9 mouse cellular contexts compared by ENCODE assay signal in the genomic region with DNA sequence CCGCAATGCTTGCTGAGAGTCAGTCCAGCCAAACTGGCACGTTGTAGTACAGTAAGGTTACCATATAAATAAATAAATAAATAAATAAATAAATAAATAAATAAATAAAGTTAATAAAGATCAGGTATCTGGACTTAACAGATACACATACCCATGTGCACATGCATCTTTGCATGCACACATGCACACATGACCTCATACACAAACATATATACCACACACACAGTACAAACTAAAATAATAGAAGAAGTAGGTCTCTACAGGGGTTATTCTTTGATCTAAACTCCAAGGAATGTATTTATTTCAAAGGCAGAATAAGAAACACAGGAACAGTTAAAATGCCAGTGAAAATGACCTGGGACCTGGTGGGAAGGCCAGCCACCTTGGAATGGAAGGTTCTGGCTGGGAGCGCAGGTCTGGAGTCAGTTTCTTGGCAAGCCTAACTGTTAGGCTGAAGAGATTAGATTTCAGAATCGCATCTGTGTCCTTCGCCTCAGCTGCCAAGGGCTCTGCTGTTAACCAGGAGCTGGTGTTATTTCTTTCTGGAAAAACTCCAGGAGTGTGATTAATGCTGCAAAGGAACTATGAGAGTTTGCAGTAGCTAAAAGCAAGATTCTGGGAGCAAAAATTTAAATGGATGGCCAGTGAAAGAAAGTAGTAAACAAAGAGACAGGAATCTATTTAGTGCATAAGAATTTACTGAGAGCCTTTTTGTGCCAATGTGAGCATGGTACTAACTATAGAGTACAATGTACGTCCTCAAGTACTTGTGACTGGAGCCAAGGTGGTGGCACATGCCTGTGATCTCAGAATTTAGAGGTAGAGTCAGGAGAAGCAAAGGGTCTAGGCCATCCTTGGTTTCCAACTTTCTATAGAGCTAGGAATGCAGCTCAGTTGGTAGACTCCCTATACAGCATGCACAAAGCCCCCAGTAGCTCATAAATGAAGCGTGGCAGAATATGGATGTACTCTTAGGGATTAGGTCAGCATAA. TPM values are rescaled to one million over a fixed set of nuclear protein-coding genes. Genes with fewer than 3 reads are reported as not detected.
DNase-seq lines count a peak whose midpoint lies in the region; ATAC-seq and TF ChIP-seq lines count a peak whose summit lies in the region.
"Had no signal": no experiment of that assay in that cellular context is flagged by ENCODE, and none has a peak within 500 bp of the region (broad histone marks: within the 10 kb centered on the region; RNA-seq: fewer than 3 reads in every experiment).

No protein-coding gene starts in this region.

- peak overlapping the region; percentile 14; the same call in 1 of the 2 replicates for H3K27ac ChIP-seq in forebrain, embryonic 14.5 days (ENCODE audit: low read depth, low read length)
- H3K27ac ChIP-seq in forebrain, embryonic 12.5 days: no peak overlapping the region
- H3K27ac ChIP-seq in heart, postnatal 0 days (ENCODE audit: low read depth): peak overlapping the region; percentile 81

- H3K4me2 ChIP-seq in forebrain, embryonic 14.5 days (ENCODE audit: low read length): no peak overlapping the region
- H3K4me2 ChIP-seq in forebrain, embryonic 12.5 days: no peak overlapping the region
- no peak overlapping the region for H3K4me2 ChIP-seq in heart, postnatal 0 days (ENCODE audit: low read depth, low read length)

- no peak for TF ChIP-seq CTCF in heart, postnatal 0 days (IDR thresholded peaks at IDR 0.05; ENCODE audit: low read depth)

- no peaks in the 10 kb centered on the region for H3K36me3 ChIP-seq in forebrain, embryonic 14.5 days (ENCODE audit: control insufficient read depth, insufficient read depth, low read length)
- no peaks in the 10 kb centered on the region for H3K36me3 ChIP-seq in forebrain, embryonic 12.5 days (replicated peaks)
- H3K36me3 ChIP-seq in heart, postnatal 0 days (replicated peaks; ENCODE audit: control insufficient read depth, insufficient read depth, low read length): no peaks in the 10 kb centered on the region

- peak; percentile 79 for DNase-seq in forebrain, embryonic 14.5 days (ENCODE audit: low spot score)
- peak; percentile 12 for DNase-seq in right cerebral cortex, adult 18-20 months
- no peak for DNase-seq in right cerebral cortex, postnatal 25 days
- DNase-seq in heart, postnatal 0 days (ENCODE audit: low spot score): peak; percentile 73
- DNase-seq in telencephalon, adult 2 months (ENCODE audit: low read depth, low spot score): peak; percentile 44
- DNase-seq in spleen, adult 18-20 months: no peak

- H3K9me3 ChIP-seq in forebrain, embryonic 14.5 days (replicated peaks; ENCODE audit: control insufficient read depth, low read length): no peaks in the 10 kb centered on the region
- no peaks in the 10 kb centered on the region for H3K9me3 ChIP-seq in forebrain, embryonic 12.5 days
- H3K9me3 ChIP-seq in heart, postnatal 0 days (replicated peaks; ENCODE audit: control insufficient read depth, low read length): no peaks in the 10 kb centered on the region

- no peaks in the 10 kb centered on the region; the same call in 1 of the 2 replicates for H3K4me1 ChIP-seq in forebrain, embryonic 14.5 days (ENCODE audit: control insufficient read depth, insufficient read depth, low read length)
- H3K4me1 ChIP-seq in forebrain, embryonic 12.5 days: no peaks in the 10 kb centered on the region
- H3K4me1 ChIP-seq in heart, postnatal 0 days (ENCODE audit: control insufficient read depth, insufficient read depth): peaks cover 8% of the 10 kb centered on the region; the same call in 1 of the 2 replicates

- no peak overlapping the region for H3K9ac ChIP-seq in forebrain, embryonic 14.5 days (ENCODE audit: low read length)
- H3K9ac ChIP-seq in forebrain, embryonic 12.5 days: no peak overlapping the region
- no peak overlapping the region for H3K9ac ChIP-seq in heart, postnatal 0 days (replicated peaks; ENCODE audit: low read depth, low read length)

- 0 out of 2 replicates have a peak, but pooled peaks have one; percentile 49 for TF ChIP-seq EP300 in heart, postnatal 0 days (IDR thresholded peaks at IDR 0.05; ENCODE audit: low read depth)

- 67% methylated on average over 7 of the region's 7 CpGs for WGBS in forebrain, embryonic 14.5 days
- WGBS in forebrain, embryonic 12.5 days: 86% methylated on average over 7 of the region's 7 CpGs
- WGBS in heart, postnatal 0 days: 41% methylated on average over 7 of the region's 7 CpGs

- H3K4me3 ChIP-seq in forebrain, embryonic 14.5 days (ENCODE audit: low read depth, low read length): no peak overlapping the region
- no peak overlapping the region for H3K4me3 ChIP-seq in forebrain, embryonic 12.5 days (replicated peaks)
- H3K4me3 ChIP-seq in heart, postnatal 0 days (ENCODE audit: low read depth, low read length): no peak overlapping the region

- no peaks in the 10 kb centered on the region for H3K27me3 ChIP-seq in forebrain, embryonic 14.5 days (replicated peaks; ENCODE audit: control insufficient read depth, insufficient read depth, low read length)
- H3K27me3 ChIP-seq in forebrain, embryonic 12.5 days: no peaks in the 10 kb centered on the region
- no peaks in the 10 kb centered on the region for H3K27me3 ChIP-seq in heart, postnatal 0 days (ENCODE audit: control insufficient read depth, insufficient read depth, low read length)
- H3K27me3 ChIP-seq: CH12.LX had no signal

- ATAC-seq in forebrain, embryonic 14.5 days: peak; percentile 40; the same call in 1 of the 2 replicates
- ATAC-seq in forebrain, embryonic 12.5 days (ENCODE audit: low FRiP score): no peak
- peak; percentile 83 for ATAC-seq in heart, postnatal 0 days (ENCODE audit: insufficient read depth, low read depth)
- ATAC-seq in erythroid progenitor cell, adult 5-6 weeks (replicated peaks; ENCODE audit: low FRiP score, poor library complexity, severe bottlenecking): no peak

RNA-seq across cellular contexts. Expression of a gene that starts 18.1 kb away (rescaled TPM):
- 28.9 and 31.0 TPM in 2 replicates for polyA plus RNA-seq in forebrain, embryonic 14.5 days (2014; fragmentation: Nextera tagmentation; extraction: Ambion mirVana)
- 22.5 and 22.6 TPM in 2 replicates for polyA plus RNA-seq in forebrain, embryonic 12.5 days (2016; fragmentation: Nextera tagmentation; extraction: Ambion mirVana)
- 67.3 and 78.8 TPM in 2 replicates for total RNA-seq in heart, postnatal 0 days (2014; rRNA removed; ENCODE audit: low replicate concordance)
- 80.8 and 99.2 TPM in 2 replicates for polyA plus RNA-seq in heart, postnatal 0 days (2015; fragmentation: Nextera tagmentation; extraction: Ambion mirVana)
- total RNA-seq in erythroid progenitor cell, adult 5-6 weeks (2015; ENCODE audit: low replicate concordance): 9.4 and 11.3 TPM in 2 replicates
- total RNA-seq in erythroid progenitor cell, adult 5-6 weeks (2017; ENCODE audit: low replicate concordance): 0.30 and 1.0 TPM in 2 replicates

Comparison
In these comparisons a context has a peak if more than half of its experiments do, and no peak if none do; other contexts are left out.
1. ATAC-seq: peak in forebrain, embryonic 14.5 days (single experiment) and heart, postnatal 0 days (single experiment); none in forebrain, embryonic 12.5 days (single experiment) and erythroid progenitor cell, adult 5-6 weeks (single experiment).
2. DNase-seq: peak in forebrain, embryonic 14.5 days (single experiment), right cerebral cortex, adult 18-20 months (single experiment), heart, postnatal 0 days (single experiment) and telencephalon, adult 2 months (single experiment); none in right cerebral cortex, postnatal 25 days (single experiment) and spleen, adult 18-20 months (0 of 2).